Mouse (Mus musculus): ENCODE data around the gene Ccna1. TPM values are rescaled to one million over a fixed set of nuclear protein-coding genes. Genes with fewer than 3 reads are reported as not detected.

Gene Ccna1
- not detected in 2 replicates for total RNA-seq (2014; fragmentation: Nextera tagmentation)
- total RNA-seq (2017), result not detected in 2 replicates

DNA sequence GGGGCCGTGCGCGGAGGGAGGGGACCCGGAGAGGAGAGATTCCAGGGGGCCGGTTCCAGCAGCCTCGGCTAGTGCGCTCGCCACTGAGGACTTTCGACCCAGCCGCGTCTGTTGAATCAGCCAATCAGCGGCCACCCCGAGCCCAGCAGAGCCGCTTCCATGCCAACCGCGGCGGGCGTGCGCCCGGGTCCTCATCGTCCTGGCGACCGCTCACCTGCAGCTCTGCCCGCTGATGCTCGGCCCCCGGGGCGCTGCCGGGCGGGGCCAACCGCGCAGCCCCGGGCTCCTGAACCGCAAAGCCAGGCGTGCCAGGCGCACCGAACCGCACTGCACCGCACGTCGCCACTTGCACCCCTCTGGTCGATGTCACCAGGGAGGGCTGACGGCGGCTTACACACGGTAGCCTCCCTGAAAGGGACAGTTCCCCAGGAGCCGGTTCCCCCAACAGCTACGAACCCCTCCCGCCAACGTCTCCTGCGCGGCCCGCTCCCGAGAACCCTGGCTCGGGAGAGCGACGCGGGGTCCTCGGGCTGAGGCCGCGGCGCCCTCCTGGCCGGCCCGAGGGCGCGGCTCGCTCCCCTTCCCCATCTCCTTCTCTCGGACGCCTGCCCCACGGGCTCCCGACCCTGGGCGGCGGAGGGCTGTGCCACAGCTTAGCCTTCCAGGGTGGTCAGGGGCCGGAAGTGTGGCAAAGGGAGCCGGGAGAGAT, at the start of gene Ccna1:
Gene Ccna1, minus strand, starts transcription at position 464 of the 709 bp plus-strand sequence.
- ATAC-seq (replicated peaks; ENCODE audit: low FRiP score, low TSS enrichment, poor library complexity, severe bottlenecking), result no peak

DNA sequence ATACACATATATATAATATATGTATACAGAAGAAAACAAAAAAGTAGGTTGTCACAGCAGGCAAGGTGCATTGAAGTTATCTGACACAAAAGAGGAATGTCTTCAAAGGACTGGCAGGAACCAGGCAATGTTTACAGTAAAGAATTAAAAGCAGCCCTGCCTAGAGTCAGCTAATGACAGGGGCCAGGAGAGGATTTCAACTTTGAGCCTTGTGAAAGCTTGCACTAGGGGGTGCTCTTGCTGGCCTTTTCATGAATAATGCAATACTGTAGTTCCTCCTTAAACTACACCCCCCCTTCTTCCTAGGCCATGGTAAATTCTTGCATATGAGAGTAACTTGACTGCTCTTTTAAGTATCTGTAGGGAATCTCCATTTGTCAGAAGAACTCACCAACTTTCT, 45.8 kb upstream of the Ccna1 start:
- no peak for ATAC-seq (replicated peaks; ENCODE audit: low FRiP score, low TSS enrichment, poor library complexity, severe bottlenecking)

DNA sequence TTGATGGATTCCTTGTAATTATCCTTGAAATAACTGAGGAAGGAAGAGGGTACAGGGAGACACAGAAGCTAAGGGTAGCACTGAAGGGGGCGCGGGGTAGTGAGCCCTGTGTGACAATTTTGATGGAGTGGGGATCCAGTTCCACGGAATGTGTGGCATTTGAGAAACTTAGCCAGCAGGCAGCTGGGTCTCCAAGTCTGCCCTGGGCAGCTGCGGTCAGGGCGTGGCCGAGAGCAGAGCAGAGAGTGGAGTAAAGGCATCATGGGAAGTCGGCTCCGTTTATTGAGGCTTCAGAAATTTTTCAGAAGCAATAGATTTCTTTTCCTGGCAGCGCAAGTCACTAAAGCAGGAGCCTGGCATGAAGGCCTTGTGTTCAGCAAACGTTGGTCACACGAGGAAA, 43.7 kb upstream of the Ccna1 start:
- no peak for ATAC-seq (replicated peaks; ENCODE audit: low FRiP score, low TSS enrichment, poor library complexity, severe bottlenecking)

DNA sequence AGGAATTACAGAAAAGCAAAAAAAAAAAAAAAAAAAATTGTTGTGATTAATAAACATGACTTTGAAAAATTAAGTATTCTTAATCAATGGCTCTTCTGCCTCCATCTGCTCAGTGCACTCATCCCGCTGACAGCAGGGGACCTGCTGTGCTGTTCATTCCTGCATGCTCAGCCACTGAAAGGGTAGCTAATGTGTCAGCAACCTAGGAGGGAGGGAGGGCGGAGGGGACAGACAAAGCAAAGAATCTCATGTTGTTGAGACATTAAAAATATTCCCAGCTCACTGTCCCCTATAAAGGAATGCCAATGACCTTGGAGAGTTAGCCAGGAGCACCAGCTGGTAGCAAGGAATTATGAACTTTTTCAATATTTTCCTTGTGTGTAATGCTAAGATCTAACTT, 42.7 kb upstream of the Ccna1 start:
- ATAC-seq (replicated peaks; ENCODE audit: low FRiP score, low TSS enrichment, poor library complexity, severe bottlenecking), result no peak

DNA sequence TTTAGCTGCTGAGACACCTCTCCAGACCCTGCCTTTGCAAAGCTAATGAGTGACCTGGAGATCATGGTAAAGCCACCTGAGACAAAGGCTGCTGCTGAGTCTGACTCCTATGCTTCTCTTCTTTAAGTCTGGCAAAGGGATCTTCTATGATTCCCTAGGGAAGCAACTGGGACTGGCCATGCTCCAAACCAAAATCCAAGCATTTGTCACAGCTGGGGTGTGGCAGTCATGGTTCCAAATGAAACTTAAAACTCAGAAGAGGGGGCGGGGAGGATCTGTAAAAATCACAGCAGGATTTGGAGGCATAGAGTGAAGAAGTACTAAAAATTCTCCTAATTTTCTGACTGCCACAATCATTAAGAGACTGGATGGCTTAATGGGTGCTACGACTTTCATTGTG, 41.9 kb upstream of the Ccna1 start:
- ATAC-seq (replicated peaks; ENCODE audit: low FRiP score, low TSS enrichment, poor library complexity, severe bottlenecking), result no peak

DNA sequence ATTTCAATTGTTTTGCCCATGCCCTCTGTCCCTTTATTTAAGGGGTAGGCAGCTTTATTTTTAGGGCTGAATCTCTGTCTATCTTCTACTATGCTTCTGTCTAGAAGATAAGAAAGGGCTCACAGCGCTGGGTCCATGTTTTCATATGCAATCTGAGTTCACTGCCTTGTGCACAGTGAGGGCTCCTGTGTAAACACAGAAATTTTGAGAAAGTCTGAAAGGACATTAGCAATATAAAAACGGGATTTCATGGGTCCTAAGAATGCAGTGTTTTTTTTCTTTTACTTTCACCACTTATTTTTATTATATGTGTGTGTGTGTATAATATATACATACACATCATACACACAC, 41.3 kb upstream of the Ccna1 start:
- no peak for ATAC-seq (replicated peaks; ENCODE audit: low FRiP score, low TSS enrichment, poor library complexity, severe bottlenecking)

DNA sequence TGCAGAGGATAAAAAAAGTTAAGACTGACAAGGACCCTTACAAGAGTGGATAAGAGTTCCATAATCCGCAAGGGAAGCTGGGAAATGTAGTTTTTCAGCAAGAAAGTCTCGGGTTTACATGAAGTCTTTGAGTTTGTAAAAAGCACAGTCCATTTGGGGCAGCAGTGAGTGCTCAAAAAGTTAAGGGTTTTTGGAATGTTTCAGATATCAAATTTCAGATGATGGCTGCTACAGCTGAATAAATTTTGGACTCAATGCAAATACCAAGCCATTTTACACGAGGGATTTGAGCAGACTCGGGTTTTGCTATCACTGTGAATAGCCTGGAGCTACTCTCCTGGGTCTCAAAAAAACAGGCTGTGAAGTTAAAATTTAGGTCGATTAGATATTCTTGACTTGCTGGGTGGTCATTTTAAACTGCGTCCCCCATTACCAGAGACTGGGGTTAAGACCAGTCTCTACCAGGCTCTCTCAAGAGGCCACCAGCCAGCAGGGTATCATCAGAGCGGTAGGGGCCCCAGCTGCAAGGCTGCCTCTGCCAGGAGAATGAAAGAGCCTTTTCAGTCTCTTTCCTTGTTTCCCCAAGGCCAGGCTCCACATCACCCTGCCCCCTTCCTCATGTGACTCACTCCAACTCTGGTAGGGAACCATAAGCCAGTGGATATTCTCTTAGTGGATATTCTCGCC, 40.8 kb upstream of the Ccna1 start:
- no peak for ATAC-seq (replicated peaks; ENCODE audit: low FRiP score, low TSS enrichment, poor library complexity, severe bottlenecking)

DNA sequence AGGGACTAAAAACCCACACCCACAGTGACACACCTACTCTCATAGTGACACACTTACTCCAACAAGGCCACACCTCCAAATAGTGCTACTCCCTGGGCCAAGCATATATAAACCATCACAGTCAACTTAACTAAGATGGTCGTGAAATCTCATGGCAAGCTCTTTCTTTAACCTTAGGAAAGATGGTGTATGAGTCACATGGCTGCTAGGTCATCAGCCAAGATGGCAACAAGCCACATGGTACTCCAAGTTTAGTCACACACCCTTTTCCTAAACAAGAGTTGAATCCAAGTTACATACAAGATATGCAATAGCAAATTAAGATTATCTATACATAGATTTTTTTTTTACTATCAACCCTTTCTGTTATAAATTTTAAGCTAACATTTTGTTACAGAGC, 37.9 kb upstream of the Ccna1 start:
- ATAC-seq (replicated peaks; ENCODE audit: low FRiP score, low TSS enrichment, poor library complexity, severe bottlenecking), result no peak

DNA sequence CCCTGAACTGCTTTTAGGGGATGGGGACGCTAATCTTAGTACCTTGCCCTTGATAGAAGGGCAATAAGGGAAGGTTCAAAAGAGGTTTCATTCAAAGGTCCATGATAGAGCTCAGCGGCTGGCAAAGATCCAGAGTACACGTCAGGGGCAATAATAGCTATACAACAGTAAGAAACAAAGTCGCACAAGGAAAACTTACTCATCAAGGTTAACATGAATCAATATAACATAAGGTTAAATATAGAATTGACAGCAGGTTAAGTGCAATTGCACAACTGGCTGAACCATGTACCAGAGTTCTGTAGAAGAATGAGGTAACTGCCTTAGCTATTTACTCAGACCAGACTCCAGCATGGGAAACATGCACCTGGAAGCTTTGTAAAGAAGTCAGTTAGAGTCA, 34.0 kb upstream of the Ccna1 start:
- no peak for ATAC-seq (replicated peaks; ENCODE audit: low FRiP score, low TSS enrichment, poor library complexity, severe bottlenecking)

DNA sequence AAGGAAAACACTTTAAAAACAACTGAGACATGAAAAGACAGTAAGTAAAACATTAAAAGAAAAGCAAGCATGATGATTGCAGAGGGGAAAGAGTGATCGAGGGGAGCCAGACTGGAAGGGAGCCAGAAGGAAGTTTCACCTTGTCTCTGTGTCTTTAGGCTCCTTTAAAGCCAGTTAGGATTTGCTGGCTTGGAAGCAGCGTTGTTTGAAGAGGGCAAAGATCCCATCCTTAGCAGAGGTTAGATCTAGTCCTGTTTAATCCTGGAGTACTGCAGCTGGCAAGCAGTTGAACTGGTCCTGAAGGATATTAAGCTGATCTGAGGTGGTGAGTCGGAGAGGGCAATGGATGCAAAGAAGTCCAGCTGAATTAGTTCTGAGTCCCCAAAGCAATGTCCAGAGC, 33.5 kb upstream of the Ccna1 start:
- no peak for ATAC-seq (replicated peaks; ENCODE audit: low FRiP score, low TSS enrichment, poor library complexity, severe bottlenecking)

DNA sequence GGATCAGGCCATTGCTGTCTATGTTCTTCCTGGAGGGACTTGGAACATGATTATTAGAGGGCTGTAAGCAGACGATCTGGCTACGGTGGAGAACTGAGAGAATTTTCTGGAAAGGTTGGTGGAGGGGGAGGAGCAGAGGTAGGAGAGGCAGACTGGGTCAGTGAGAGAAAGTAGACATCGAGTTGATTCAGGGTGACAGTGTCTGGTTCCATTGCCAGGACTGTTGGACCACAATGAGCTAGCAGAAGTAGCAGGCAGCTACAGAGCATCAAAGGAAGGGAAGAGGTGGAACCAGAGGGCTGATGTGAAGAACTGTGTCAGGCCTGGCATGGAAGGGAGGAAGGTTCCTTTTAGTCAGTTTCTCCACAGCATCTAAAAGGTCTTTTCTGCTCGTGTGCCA, 33.1 kb upstream of the Ccna1 start:
- ATAC-seq (replicated peaks; ENCODE audit: low FRiP score, low TSS enrichment, poor library complexity, severe bottlenecking), result no peak

DNA sequence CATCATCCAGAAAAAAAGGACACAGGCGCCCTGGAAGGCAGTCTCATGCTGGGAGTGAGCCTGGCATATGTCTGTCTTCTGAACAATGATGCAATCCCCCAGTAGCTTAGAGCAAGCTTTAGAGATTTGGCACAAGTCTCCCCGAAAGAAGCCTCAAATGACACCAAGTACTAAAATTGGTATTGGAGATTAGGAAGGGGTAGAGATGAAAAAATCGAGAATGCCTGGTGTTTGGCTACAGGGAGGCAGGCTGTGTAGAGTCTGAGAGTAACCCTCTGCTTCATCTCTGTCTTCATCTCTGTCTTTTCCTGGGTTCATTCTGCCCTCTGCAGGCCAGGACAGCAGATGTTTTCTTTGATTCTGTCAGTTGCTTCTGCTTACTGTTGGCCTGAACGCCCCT, 32.1 kb upstream of the Ccna1 start:
- no peak for ATAC-seq (replicated peaks; ENCODE audit: low FRiP score, low TSS enrichment, poor library complexity, severe bottlenecking)

DNA sequence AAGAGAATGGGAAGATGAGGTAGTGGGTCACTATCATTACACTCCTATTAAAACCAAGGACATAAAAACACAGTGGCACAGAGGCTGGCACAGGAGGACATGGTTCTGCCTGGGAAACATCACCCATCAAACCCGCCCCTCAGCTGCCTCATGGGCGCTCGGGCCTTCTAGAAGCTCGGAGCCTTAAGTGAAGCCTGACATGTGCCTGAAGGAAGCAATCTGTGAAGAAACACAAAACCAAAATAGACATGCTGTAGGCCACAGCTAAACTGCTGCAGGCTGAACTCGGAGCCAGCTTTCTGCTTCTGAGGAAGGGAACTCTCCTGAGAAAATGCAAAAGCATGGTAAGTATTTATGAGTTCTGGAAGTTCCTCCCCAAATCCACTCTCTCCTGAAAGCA, 31.6 kb upstream of the Ccna1 start:
- no peak for ATAC-seq (replicated peaks; ENCODE audit: low FRiP score, low TSS enrichment, poor library complexity, severe bottlenecking)

DNA sequence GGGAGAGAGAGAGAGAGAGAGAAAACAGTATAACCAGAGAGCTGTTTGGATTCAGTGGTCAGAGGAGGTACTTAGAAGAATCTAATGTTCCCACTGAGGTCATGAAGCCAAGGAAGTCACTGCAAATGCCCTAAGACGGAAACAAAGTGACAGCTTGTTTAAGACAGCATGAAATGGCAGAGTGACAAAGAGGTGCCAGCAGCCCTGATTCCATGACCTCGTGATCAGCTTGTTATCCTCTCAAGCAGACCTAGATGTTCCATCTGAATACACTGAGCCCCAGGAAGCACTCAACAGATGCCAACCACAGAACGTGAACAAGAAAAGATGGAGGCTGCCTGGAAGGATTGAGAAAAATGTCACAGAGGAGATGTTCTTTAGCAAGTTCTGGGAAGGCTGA, 30.4 kb upstream of the Ccna1 start:
- no peak for ATAC-seq (replicated peaks; ENCODE audit: low FRiP score, low TSS enrichment, poor library complexity, severe bottlenecking)

DNA sequence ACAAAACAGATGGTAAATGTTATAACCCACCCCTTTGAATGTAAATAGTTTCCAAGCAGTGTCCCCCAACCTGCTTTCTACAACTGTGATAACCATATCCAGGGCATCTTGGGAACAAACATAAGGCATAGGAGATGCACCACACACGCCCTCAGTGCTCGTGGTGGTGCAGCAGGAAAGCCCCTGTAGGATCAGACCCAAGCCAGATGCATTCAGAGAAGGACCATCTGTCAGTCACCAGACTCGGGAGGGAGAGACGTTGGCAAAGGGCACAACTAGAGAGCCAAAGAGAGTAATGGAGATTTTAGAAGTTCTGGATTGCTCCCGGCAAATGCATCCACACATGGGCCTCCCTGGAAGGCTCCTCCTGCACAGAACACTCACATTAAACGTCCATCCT, 29.5 kb upstream of the Ccna1 start:
- ATAC-seq (replicated peaks; ENCODE audit: low FRiP score, low TSS enrichment, poor library complexity, severe bottlenecking), result no peak

DNA sequence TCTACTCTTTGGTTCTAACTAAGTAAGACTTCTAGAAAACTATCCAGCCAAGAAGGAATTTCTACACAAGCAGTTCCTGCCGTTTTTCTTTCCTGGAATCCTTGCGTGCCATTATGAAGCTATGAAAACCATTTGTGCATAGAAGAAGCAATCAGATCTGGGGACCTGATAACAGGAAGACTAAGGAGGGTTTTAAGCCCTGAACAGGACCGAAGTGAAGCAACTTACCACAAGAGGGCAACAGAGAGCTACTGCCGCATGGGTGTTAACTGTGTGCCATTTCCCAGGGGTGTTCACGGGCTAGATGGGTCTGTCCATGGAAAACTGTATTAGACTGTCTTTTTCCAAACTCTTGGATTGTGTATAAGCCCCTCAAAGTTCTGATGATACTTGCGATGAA, 24.8 kb upstream of the Ccna1 start:
- ATAC-seq (replicated peaks; ENCODE audit: low FRiP score, low TSS enrichment, poor library complexity, severe bottlenecking), result peak; percentile 94

DNA sequence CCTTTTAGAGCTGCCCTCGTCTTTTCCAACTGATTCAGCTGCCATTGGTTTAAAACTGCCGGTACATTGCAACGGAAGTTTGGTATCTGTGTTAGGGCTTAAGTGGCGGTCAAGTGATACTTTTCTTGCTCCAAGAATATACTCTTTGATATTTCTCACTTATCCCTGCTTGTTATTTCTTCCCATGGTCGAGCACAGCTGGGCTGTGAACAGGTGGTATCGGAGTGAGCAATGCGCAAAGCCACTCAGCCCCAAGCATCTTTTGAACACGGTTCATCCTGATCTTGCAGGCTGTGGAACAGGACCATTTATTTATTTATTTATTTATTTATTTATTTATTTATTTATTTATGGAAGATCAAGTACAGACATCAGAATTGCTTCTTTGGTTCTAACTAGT, 24.3 kb upstream of the Ccna1 start:
- no peak for ATAC-seq (replicated peaks; ENCODE audit: low FRiP score, low TSS enrichment, poor library complexity, severe bottlenecking)

DNA sequence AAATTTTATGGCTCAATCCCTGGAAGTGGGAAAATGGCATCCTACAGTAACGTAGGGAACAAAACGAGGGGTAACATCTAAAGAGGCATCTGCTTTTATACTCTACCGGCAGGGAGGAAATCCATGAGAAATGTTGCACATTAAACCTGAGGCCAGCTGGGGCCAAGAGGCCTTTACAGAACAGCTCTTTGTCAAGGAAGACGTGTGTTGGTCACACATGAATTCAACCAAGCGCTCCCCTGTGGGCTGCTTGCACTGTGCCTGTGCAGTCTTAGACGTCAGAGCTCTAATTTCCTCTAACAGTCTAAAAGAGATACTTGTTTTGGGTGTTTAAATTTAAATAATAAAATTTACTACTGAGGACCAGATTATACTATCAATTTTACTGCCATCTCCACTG, 22.9 kb upstream of the Ccna1 start:
- no peak for ATAC-seq (replicated peaks; ENCODE audit: low FRiP score, low TSS enrichment, poor library complexity, severe bottlenecking)

DNA sequence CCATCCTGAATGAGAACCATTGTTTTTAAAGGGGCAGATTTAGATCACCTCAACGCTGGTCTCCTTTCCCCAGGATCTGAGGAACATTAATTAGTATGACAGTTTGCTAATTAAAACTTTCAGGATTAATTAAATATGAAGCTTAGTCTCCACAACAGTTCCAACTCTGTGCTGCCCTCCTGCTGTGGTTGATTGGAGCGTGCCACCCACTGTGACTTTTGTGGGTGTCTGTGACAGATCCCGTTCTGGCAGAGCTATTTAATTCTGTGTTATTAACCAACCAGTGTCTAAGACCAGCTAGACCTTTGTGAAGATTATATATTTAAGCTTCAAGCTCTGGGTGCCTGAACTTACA, 20.0 kb upstream of the Ccna1 start:
- no peak for ATAC-seq (replicated peaks; ENCODE audit: low FRiP score, low TSS enrichment, poor library complexity, severe bottlenecking)

DNA sequence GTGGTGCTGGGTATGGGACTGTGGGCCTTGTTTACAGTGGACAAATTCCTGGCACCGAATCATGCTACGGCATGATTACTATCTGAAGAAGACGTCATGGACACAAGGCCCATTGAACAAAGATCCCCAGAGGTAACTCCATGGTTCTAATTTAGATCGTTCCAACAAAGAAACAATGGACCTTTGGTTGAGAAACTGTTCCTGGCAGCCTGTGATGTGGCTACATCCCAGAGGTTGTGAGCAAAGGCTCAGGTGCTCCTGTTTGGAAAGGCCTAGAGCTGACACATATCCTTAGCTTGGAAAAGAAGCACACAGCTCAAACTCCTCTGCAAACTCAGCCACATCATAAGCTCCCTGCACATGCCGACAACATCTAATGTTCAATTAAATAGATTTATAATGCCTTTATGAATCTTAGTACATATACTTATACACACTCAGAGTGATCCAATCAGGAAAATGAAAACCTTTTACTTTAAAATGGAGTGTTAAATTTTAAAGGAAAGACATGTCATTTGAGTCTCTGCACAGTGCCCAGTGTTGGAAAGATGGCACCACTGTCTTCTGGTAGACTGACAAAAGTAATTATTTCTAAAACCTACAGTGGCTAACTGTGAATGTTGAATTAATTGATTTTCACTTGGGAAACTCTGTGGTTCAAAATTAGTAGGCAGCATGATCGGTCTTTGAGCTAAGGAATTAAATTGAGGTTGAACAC, 19.4 kb upstream of the Ccna1 start:
- no peak for ATAC-seq (replicated peaks; ENCODE audit: low FRiP score, low TSS enrichment, poor library complexity, severe bottlenecking)
